Mouse (Mus musculus) cerebellum, adult 2 months (tissue): ENCODE results near the gene Kcnh8.

Experiments used
- CTCF ChIP-seq: fragments of 200-500 bp; IDR thresholded peaks from 2 replicates; pipeline ENCODE4 v1.5.1; 2011; ENCODE audit warnings: low read depth, mild to moderate bottlenecking, control low read depth, low read length, moderate library complexity, borderline replicate concordance; ENCODE audit not compliant: insufficient read depth
- POLR2A ChIP-seq: fragments of 200-500 bp; IDR thresholded peaks from 2 replicates; pipeline ENCODE4 v1.6.1; 2011; ENCODE audit warnings: low read length, control low read depth, borderline replicate concordance; ENCODE audit not compliant: insufficient read depth

DNA sequence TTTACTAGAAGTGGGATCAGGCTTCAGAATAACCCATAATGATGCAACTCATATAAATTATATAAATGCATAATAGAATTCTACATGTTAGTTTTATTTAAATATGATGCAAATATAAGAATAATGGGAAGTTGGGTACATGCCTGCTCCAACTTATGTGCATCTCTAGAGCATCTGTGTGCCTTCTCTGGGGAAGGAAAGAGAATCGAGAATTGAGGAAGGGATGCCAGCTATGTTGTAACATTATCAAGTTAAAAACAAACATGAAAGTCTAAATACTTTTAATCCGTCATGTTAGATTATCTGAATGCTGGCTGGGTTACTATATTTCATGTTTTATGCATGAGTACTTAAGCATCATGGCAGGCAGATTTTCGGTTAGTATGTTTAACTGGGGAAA, 99.4 kb downstream of the Kcnh8 start:
- TF ChIP-seq CTCF (no peak), POLR2A (no peak)
